Mouse (Mus musculus): Measurements from ENCODE around the gene Zfpl1. TPM values are rescaled to one million over a fixed set of nuclear protein-coding genes. Genes with fewer than 3 reads are reported as not detected.
"Not testable (repeated sequence)": the region's sequence is repeated elsewhere in the genome, so short reads cannot be mapped to it uniquely, and the experiment has no call there.

Gene Zfpl1
- polyA plus RNA-seq, 1 experiment from 2014 or later = 61.5 TPM

GRCm38 (mm10) chr19:6052516-6052915 is 32.2 kb downstream of the Zfpl1 start:
- whole genome bisulfite sequencing = 81% methylated on average over 7 of the region's 7 CpGs
- no peak overlapping the region for H3K27ac ChIP-seq
- peaks cover 22% of the 10 kb centered on the region for H3K4me1 ChIP-seq
- no peak overlapping the region for H3K4me2 ChIP-seq
- ATAC-seq (ENCODE audit: insufficient read depth, low FRiP score, low read depth) = no peak
- no peaks in the 10 kb centered on the region for H3K9me3 ChIP-seq
- no peak overlapping the region for H3K9ac ChIP-seq
- H3K27me3 ChIP-seq (replicated peaks) = no peaks in the 10 kb centered on the region
- H3K4me3 ChIP-seq (replicated peaks) = no peak overlapping the region
- H3K36me3 ChIP-seq = peaks cover 71% of the 10 kb centered on the region

- H3K4me2 ChIP-seq = peak overlapping the region; percentile 89; the same call in 1 of the 2 replicates
- no peak overlapping the region for H3K9ac ChIP-seq
These were observed 35.9 kb downstream of the Zfpl1 start for GRCm38 (mm10) chr19:6048681-6049410.

GRCm38 (mm10) chr19:6047899-6048166 is 36.9 kb downstream of the Zfpl1 start:
- H3K9me3 ChIP-seq = no peaks in the 10 kb centered on the region
- peak overlapping the region; percentile 70; the same call in 1 of the 2 replicates for H3K9ac ChIP-seq
- H3K36me3 ChIP-seq = peaks cover 44% of the 10 kb centered on the region
- no peaks in the 10 kb centered on the region for H3K27me3 ChIP-seq (replicated peaks)
- WGBS = 77% methylated on average over 8 of the region's 8 CpGs
- H3K4me1 ChIP-seq = peaks cover 13% of the 10 kb centered on the region
- no peak overlapping the region for H3K27ac ChIP-seq
- no peak for ATAC-seq (ENCODE audit: insufficient read depth, low FRiP score, low read depth)
- peak overlapping the region; percentile 93 for H3K4me3 ChIP-seq (replicated peaks)
- peak overlapping the region; percentile 89 for H3K4me2 ChIP-seq

More at GRCm38 (mm10) chr19:6048681-6049410, 35.9 kb downstream of the Zfpl1 start:
- Histone ChIP-seq H3K27ac (no peak overlapping the region), H3K9me3 (no peaks in the 10 kb centered on the region), H3K4me3 (replicated peaks) (no peak overlapping the region), H3K27me3 (replicated peaks) (no peaks in the 10 kb centered on the region), H3K4me1 (peaks cover 13% of the 10 kb centered on the region), H3K36me3 (peaks cover 52% of the 10 kb centered on the region)
- WGBS = 84% methylated on average over 11 of the region's 11 CpGs
- ATAC-seq (ENCODE audit: insufficient read depth, low FRiP score, low read depth) = no peak

GRCm38 (mm10) chr19:6047154-6047898 is 37.4 kb downstream of the Zfpl1 start:
- Histone ChIP-seq H3K4me2 (peak overlapping the region; percentile 89), H3K36me3 (peaks cover 40% of the 10 kb centered on the region), H3K9ac (peak overlapping the region; percentile 70), H3K9me3 (no peaks in the 10 kb centered on the region), H3K27ac (peak overlapping the region; percentile 99), H3K4me1 (peaks cover 13% of the 10 kb centered on the region), H3K27me3 (replicated peaks) (no peaks in the 10 kb centered on the region), H3K4me3 (replicated peaks) (peak overlapping the region; percentile 93)
- WGBS = 1% methylated on average over 44 of the region's 44 CpGs
- ATAC-seq (ENCODE audit: insufficient read depth, low FRiP score, low read depth) = no peak

- Histone ChIP-seq H3K4me2 (peak within 1 kb of the TSS; percentile 89), H3K36me3 (peaks cover 32% of the 10 kb centered on the region), H3K4me3 (replicated peaks) (peak within 1 kb of the TSS; percentile 93), H3K27me3 (replicated peaks) (no peaks in the 10 kb centered on the region), H3K27ac (peak within 1 kb of the TSS; percentile 99), H3K9me3 (no peaks in the 10 kb centered on the region), H3K9ac (peak within 1 kb of the TSS; percentile 70), H3K4me1 (peaks cover 13% of the 10 kb centered on the region)
- WGBS = under 1% methylated on average over 65 of the region's 65 CpGs
- peak; percentile 93 for ATAC-seq (ENCODE audit: insufficient read depth, low FRiP score, low read depth)
These were observed 38.2 kb downstream of the Zfpl1 start, which contains the start of gene Syvn1 for GRCm38 (mm10) chr19:6046294-6047153. Syvn1 (plus strand) TSS chr19:6046576.

GRCm38 (mm10) chr19:6045366-6046293 is 39.1 kb downstream of the Zfpl1 start:
- WGBS = 12% methylated on average over 20 of the region's 20 CpGs

GRCm38 (mm10) chr19:6044102-6044501 is 40.7 kb downstream of the Zfpl1 start:
- not testable (repeated sequence) for ATAC-seq (ENCODE audit: insufficient read depth, low FRiP score, low read depth); H3K27me3 ChIP-seq (replicated peaks); H3K36me3 ChIP-seq; H3K27ac ChIP-seq; H3K4me2 ChIP-seq; H3K9ac ChIP-seq; H3K4me3 ChIP-seq (replicated peaks); H3K9me3 ChIP-seq
- 45% methylated on average over 4 of the region's 4 CpGs for WGBS
- peaks cover 13% of the 10 kb centered on the region for H3K4me1 ChIP-seq

More at GRCm38 (mm10) chr19:6045366-6046293, 39.1 kb downstream of the Zfpl1 start:
- H3K4me1 ChIP-seq = peaks cover 13% of the 10 kb centered on the region
- peak overlapping the region; percentile 54 for H3K4me2 ChIP-seq
- peak overlapping the region; percentile 99 for H3K27ac ChIP-seq
- ATAC-seq (ENCODE audit: insufficient read depth, low FRiP score, low read depth) = peak; percentile 61; the same call in 1 of the 2 replicates
- H3K4me3 ChIP-seq (replicated peaks) = peak overlapping the region; percentile 93
- peak overlapping the region; percentile 40; the same call in 1 of the 2 replicates for H3K9ac ChIP-seq
- H3K9me3 ChIP-seq = no peaks in the 10 kb centered on the region
- peaks cover 23% of the 10 kb centered on the region for H3K36me3 ChIP-seq
- no peaks in the 10 kb centered on the region for H3K27me3 ChIP-seq (replicated peaks)

GRCm38 (mm10) chr19:6042293-6042692 is 42.5 kb downstream of the Zfpl1 start:
- no peak overlapping the region for H3K4me3 ChIP-seq (replicated peaks)
- no peaks in the 10 kb centered on the region for H3K36me3 ChIP-seq
- H3K9me3 ChIP-seq = no peaks in the 10 kb centered on the region
- H3K27ac ChIP-seq = no peak overlapping the region
- no peak overlapping the region for H3K9ac ChIP-seq
- no peaks in the 10 kb centered on the region for H3K27me3 ChIP-seq (replicated peaks)
- H3K4me1 ChIP-seq = no peaks in the 10 kb centered on the region
- 79% methylated on average over 9 of the region's 9 CpGs for WGBS
- ATAC-seq (ENCODE audit: insufficient read depth, low FRiP score, low read depth) = no peak
- H3K4me2 ChIP-seq = no peak overlapping the region

GRCm38 (mm10) chr19:6040002-6040401 is 44.8 kb downstream of the Zfpl1 start:
- Histone ChIP-seq H3K4me1 (no peaks in the 10 kb centered on the region), H3K27me3 (replicated peaks) (no peaks in the 10 kb centered on the region), H3K4me2 (no peak overlapping the region), H3K9me3 (no peaks in the 10 kb centered on the region), H3K36me3 (no peaks in the 10 kb centered on the region), H3K9ac (no peak overlapping the region), H3K4me3 (replicated peaks) (no peak overlapping the region), H3K27ac (no peak overlapping the region)
- ATAC-seq (ENCODE audit: insufficient read depth, low FRiP score, low read depth) = no peak

GRCm38 (mm10) chr19:6038326-6038725 is 46.4 kb downstream of the Zfpl1 start:
- Histone ChIP-seq H3K9me3 (no peaks in the 10 kb centered on the region), H3K4me1 (no peaks in the 10 kb centered on the region), H3K27ac (no peak overlapping the region), H3K4me2 (no peak overlapping the region), H3K36me3 (no peaks in the 10 kb centered on the region), H3K9ac (no peak overlapping the region), H3K4me3 (replicated peaks) (no peak overlapping the region), H3K27me3 (replicated peaks) (no peaks in the 10 kb centered on the region)
- 76% methylated on average over 7 of the region's 7 CpGs for WGBS
- ATAC-seq (ENCODE audit: insufficient read depth, low FRiP score, low read depth) = no peak

GRCm38 (mm10) chr19:6037695-6038094 is 47.1 kb downstream of the Zfpl1 start:
- Histone ChIP-seq H3K36me3 (no peaks in the 10 kb centered on the region), H3K4me2 (no peak overlapping the region), H3K9me3 (no peaks in the 10 kb centered on the region), H3K27ac (no peak overlapping the region), H3K9ac (no peak overlapping the region), H3K4me1 (no peaks in the 10 kb centered on the region), H3K4me3 (replicated peaks) (no peak overlapping the region), H3K27me3 (replicated peaks) (no peaks in the 10 kb centered on the region)
- ATAC-seq (ENCODE audit: insufficient read depth, low FRiP score, low read depth) = no peak
